Mouse (Mus musculus) liver, postnatal 0 days (tissue): Measurements from ENCODE around the gene 9230102O04Rik. TPM values are rescaled to one million over a fixed set of nuclear protein-coding genes. Genes with fewer than 3 reads are reported as not detected.

Source experiments
- ATAC-seq: fragments of 200-750 bp; cut with Nextera tagmentation; 2 replicates; pipeline ENCODE4 v1.8.0; 2017; ENCODE audit warnings: mild to moderate bottlenecking, moderate library complexity
- DNase-seq: peaks from one replicate; pipeline ENCODE4 v3.0.0-alpha.2; 2016
- H3K27ac ChIP-seq: fragments of 300-500 bp; sonication (generic); 2 replicates; pipeline ENCODE4 v1.5.1; 2014; ENCODE audit warnings: antibody characterized with exemption, moderate library complexity, mild to moderate bottlenecking, low read depth
- H3K27me3 ChIP-seq: fragments of 300-500 bp; sonication (generic); 2 replicates; pipeline ENCODE4 v1.6.1; 2014; ENCODE audit warnings: low read length, control low read depth, mixed read lengths; ENCODE audit not compliant: insufficient read depth
- H3K36me3 ChIP-seq: fragments of 300-500 bp; sonication (generic); replicated peaks from 2 replicates; pipeline ENCODE4 v1.6.1; 2014; ENCODE audit warnings: mild to moderate bottlenecking, control low read depth, low read length, moderate library complexity, mixed read lengths; ENCODE audit not compliant: insufficient read depth
- H3K4me1 ChIP-seq: fragments of 300-500 bp; sonication (generic); 2 replicates; pipeline ENCODE4 v1.6.1; 2014; ENCODE audit warnings: antibody characterized with exemption, mild to moderate bottlenecking, control low read depth; ENCODE audit not compliant: insufficient read depth
- H3K4me2 ChIP-seq: fragments of 300-500 bp; sonication (generic); 2 replicates; pipeline ENCODE4 v1.6.1; 2014; ENCODE audit warnings: low read depth, mild to moderate bottlenecking, low read length, moderate library complexity, mixed read lengths
- H3K4me3 ChIP-seq: fragments of 300-500 bp; sonication (generic); 2 replicates; pipeline ENCODE4 v1.5.1; 2014; ENCODE audit warnings: low read depth, low read length
- H3K9ac ChIP-seq: fragments of 300-500 bp; sonication (generic); replicated peaks from 2 replicates; pipeline ENCODE4 v1.6.1; 2014; ENCODE audit warnings: mild to moderate bottlenecking, moderate library complexity
- H3K9me3 ChIP-seq: fragments of 300-500 bp; sonication (generic); 2 replicates; pipeline ENCODE4 v1.6.1; 2016; ENCODE audit warnings: mild to moderate bottlenecking, control low read depth, low read length, mixed read lengths
- CTCF ChIP-seq: sonication (generic); IDR thresholded peaks from 2 replicates; pipeline ENCODE4 v1.5.1; 2016; ENCODE audit warnings: antibody characterized with exemption, low read depth
- EP300 ChIP-seq: IDR thresholded peaks from 2 replicates; pipeline ENCODE4 v1.6.1; 2016; ENCODE audit warnings: antibody characterized with exemption, low read depth, mild to moderate bottlenecking
- WGBS: fragments of 180-500 bp; shearing (Covaris S2); extraction: QIAGEN DNeasy Blood & Tissue Kit; methylation state at CpG from one replicate; pipeline ENCODE4 v1.1.7; 2014; ENCODE audit not compliant: insufficient replicate concordance; 5-methylcytosine and 5-hydroxymethylcytosine counted together
- polyA plus RNA-seq: library from polyadenylated mRNA; unstranded; fragments of >200 nt; fragmentation: Nextera tagmentation; extraction: Ambion mirVana; gene quantifications from 2 replicates; pipeline ENCODE4 v1.2.1, GENCODE M21; 2015

9230102O04Rik gene
- polyA plus RNA-seq, 1 experiment from 2014 or later = not detected

GRCm38 (mm10) chr2:9917602-9918001 lies 28.3 kb upstream of the 9230102O04Rik start:
- Histone ChIP-seq H3K9ac (no peak overlapping the region), H3K4me2 (no peak overlapping the region), H3K36me3 (peaks cover 15% of the 10 kb centered on the region), H3K9me3 (no peaks in the 10 kb centered on the region), H3K27ac (no peak overlapping the region), H3K4me3 (no peak overlapping the region), H3K27me3 (no peaks in the 10 kb centered on the region), H3K4me1 (peaks cover 3% of the 10 kb centered on the region; the same call in 1 of the 2 replicates)
- ATAC-seq (no peak), DNase-seq (no peak)
- 80% methylated on average over 9 of the region's 9 CpGs for WGBS
- TF ChIP-seq CTCF (no peak), EP300 (no peak)

GRCm38 (mm10) chr2:9905995-9906394 lies 16.7 kb upstream of the 9230102O04Rik start:
- H3K27ac ChIP-seq = no peak overlapping the region
- H3K27me3 ChIP-seq = peaks cover 3% of the 10 kb centered on the region; the same call in 1 of the 2 replicates
- H3K9ac ChIP-seq = peak overlapping the region; percentile 21; the same call in 1 of the 2 replicates
- peak overlapping the region; percentile 65 for H3K4me2 ChIP-seq
- DNase-seq (no peak), ATAC-seq (peak; percentile 21; the same call in 1 of the 2 replicates)
- no peaks in the 10 kb centered on the region for H3K36me3 ChIP-seq
- no peaks in the 10 kb centered on the region for H3K9me3 ChIP-seq
- 5% methylated on average over 11 of the region's 11 CpGs for WGBS
- peak overlapping the region; percentile 32 for H3K4me3 ChIP-seq
- peaks cover 5% of the 10 kb centered on the region; the same call in 1 of the 2 replicates for H3K4me1 ChIP-seq
- TF ChIP-seq CTCF (no peak), EP300 (no peak)

- DNase-seq (no peak), ATAC-seq (no peak)
- no peaks in the 10 kb centered on the region for H3K9me3 ChIP-seq
- H3K27me3 ChIP-seq = peaks cover 10% of the 10 kb centered on the region; the same call in 1 of the 2 replicates
- no peak overlapping the region for H3K9ac ChIP-seq
- H3K4me2 ChIP-seq = no peak overlapping the region
- H3K27ac ChIP-seq = no peak overlapping the region
- WGBS = 52% methylated on average over 14 of the region's 14 CpGs
- peaks cover 5% of the 10 kb centered on the region; the same call in 1 of the 2 replicates for H3K4me1 ChIP-seq
- H3K36me3 ChIP-seq = no peaks in the 10 kb centered on the region
- TF ChIP-seq EP300 (no peak), CTCF (no peak)
- no peak overlapping the region for H3K4me3 ChIP-seq
Measured at GRCm38 (mm10) chr2:9903854-9904560, 14.7 kb upstream of the 9230102O04Rik start.

- no peak overlapping the region for H3K4me2 ChIP-seq
- no peak overlapping the region for H3K9ac ChIP-seq
- H3K27me3 ChIP-seq = peaks cover 68% of the 10 kb centered on the region
- H3K4me1 ChIP-seq = no peaks in the 10 kb centered on the region
- H3K36me3 ChIP-seq = no peaks in the 10 kb centered on the region
- DNase-seq (no peak), ATAC-seq (no peak)
- no peak for TF ChIP-seq EP300
- no peak for TF ChIP-seq CTCF
- 33% methylated on average over 8 of the region's 8 CpGs for WGBS
- no peak overlapping the region for H3K4me3 ChIP-seq
- H3K9me3 ChIP-seq = no peaks in the 10 kb centered on the region
- no peak overlapping the region for H3K27ac ChIP-seq
Measured at GRCm38 (mm10) chr2:9897846-9898245, 8.5 kb upstream of the 9230102O04Rik start.

GRCm38 (mm10) chr2:9896097-9896770 lies 6.9 kb upstream of the 9230102O04Rik start:
- WGBS = 2% methylated on average over 22 of the region's 22 CpGs
- peaks cover 78% of the 10 kb centered on the region for H3K27me3 ChIP-seq
- no peaks in the 10 kb centered on the region for H3K9me3 ChIP-seq
- H3K4me3 ChIP-seq = no peak overlapping the region
- no peak overlapping the region for H3K4me2 ChIP-seq
- TF ChIP-seq CTCF (no peak), EP300 (no peak)
- no peaks in the 10 kb centered on the region for H3K4me1 ChIP-seq
- DNase-seq = no peak
- no peaks in the 10 kb centered on the region for H3K36me3 ChIP-seq
- H3K9ac ChIP-seq = no peak overlapping the region
- H3K27ac ChIP-seq = no peak overlapping the region
- no peak for ATAC-seq

GRCm38 (mm10) chr2:9894836-9895593 lies 5.7 kb upstream of the 9230102O04Rik start:
- Histone ChIP-seq H3K27ac (no peak overlapping the region), H3K4me3 (no peak overlapping the region), H3K4me2 (no peak overlapping the region), H3K9ac (no peak overlapping the region), H3K9me3 (no peaks in the 10 kb centered on the region), H3K27me3 (peaks cover 90% of the 10 kb centered on the region), H3K4me1 (no peaks in the 10 kb centered on the region), H3K36me3 (no peaks in the 10 kb centered on the region)
- ATAC-seq = no peak
- WGBS = 3% methylated on average over 18 of the region's 19 CpGs
- TF ChIP-seq EP300 (no peak), CTCF (no peak)
- DNase-seq = no peak
